Mouse (Mus musculus) bone marrow, adult 2 months (tissue): ENCODE measurements at regions not wholly inside any gene's neighbourhood (a gene's known extent, or its start where the extent isn't known, plus 50 kb on each side); places are given as distances from the start of the nearest gene placed in this dataset.
"Not testable (repeated sequence)": the region's sequence is repeated elsewhere in the genome, so short reads cannot be mapped to it uniquely, and the experiment has no call there.

Source experiments
- CTCF ChIP-seq: fragments of 200-500 bp; IDR thresholded peaks from 2 replicates; pipeline ENCODE4 v1.5.1; 2011; ENCODE audit warnings: low read length, control low read depth; ENCODE audit not compliant: control insufficient read depth, insufficient read depth
- POLR2A ChIP-seq: fragments of 200-500 bp; IDR thresholded peaks from 2 replicates; pipeline ENCODE4 v1.6.1; 2011; ENCODE audit warnings: low read depth, mild to moderate bottlenecking, control low read depth, low read length, borderline replicate concordance; ENCODE audit not compliant: control insufficient read depth

DNA sequence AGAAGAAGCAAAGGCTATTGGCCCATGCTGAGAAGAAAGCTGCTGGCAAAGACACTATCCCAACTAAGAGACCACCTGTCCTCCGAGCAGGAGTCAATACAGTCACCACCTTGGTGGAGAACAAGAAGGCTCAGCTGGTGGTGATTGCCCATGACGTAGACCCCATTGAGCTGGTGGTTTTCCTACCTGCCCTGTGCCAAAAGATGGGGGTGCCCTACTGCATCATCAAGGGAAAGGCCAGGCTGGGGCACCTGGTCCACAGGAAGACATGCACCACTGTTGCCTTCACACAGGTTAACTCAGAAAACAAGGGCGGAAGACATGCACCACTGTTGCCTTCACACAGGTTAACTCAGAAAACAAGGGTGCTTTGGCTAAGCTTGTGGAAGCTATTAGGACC, 116.3 kb downstream of the Sox4 start:
- not testable (repeated sequence) for TF ChIP-seq CTCF, POLR2A
